Mouse (Mus musculus) lung, postnatal 14 days (tissue): ENCODE data around the gene Cntf.
"Not testable (repeated sequence)": the region's sequence is repeated elsewhere in the genome, so short reads cannot be mapped to it uniquely, and the experiment has no call there.

ENCODE experiments used
- DNase-seq: peaks from one replicate; pipeline ENCODE4 v3.0.0; 2021

Gene Cntf

GRCm38 (mm10) chr19:12762212-12763130 lies 3.0 kb downstream of the Cntf start:
- DNase-seq: peak; percentile 23

- no peak for DNase-seq
These were observed 5.8 kb downstream of the Cntf start for GRCm38 (mm10) chr19:12759656-12760055.

GRCm38 (mm10) chr19:12758936-12759478 lies 6.4 kb downstream of the Cntf start:
- no peak for DNase-seq

- no peak for DNase-seq
These were observed 9.1 kb downstream of the Cntf start for GRCm38 (mm10) chr19:12756286-12756685.

- no peak for DNase-seq
These were observed 33.5 kb downstream of the Cntf start for GRCm38 (mm10) chr19:12731950-12732349.

- DNase-seq: no peak
These were observed 34.4 kb downstream of the Cntf start for GRCm38 (mm10) chr19:12731036-12731435.

GRCm38 (mm10) chr19:12725851-12726250 lies 39.6 kb downstream of the Cntf start:
- DNase-seq: no peak

- DNase-seq: peak; percentile 58
These were observed 43.1 kb downstream of the Cntf start for GRCm38 (mm10) chr19:12722308-12722707.

- not testable (repeated sequence) for DNase-seq
These were observed 43.8 kb downstream of the Cntf start for GRCm38 (mm10) chr19:12721596-12721995.

GRCm38 (mm10) chr19:12720919-12721318 lies 44.5 kb downstream of the Cntf start:
- not testable (repeated sequence) for DNase-seq

- no peak for DNase-seq
These were observed 45.0 kb downstream of the Cntf start for GRCm38 (mm10) chr19:12720463-12720862.

- DNase-seq: no peak
These were observed 46.2 kb downstream of the Cntf start for GRCm38 (mm10) chr19:12719189-12719588.
